Mouse (Mus musculus): ENCODE measurements at regions not wholly inside any gene's neighbourhood (a gene's known extent, or its start where the extent isn't known, plus 50 kb on each side); places are given as distances from the start of the nearest gene placed in this dataset.

DNA sequence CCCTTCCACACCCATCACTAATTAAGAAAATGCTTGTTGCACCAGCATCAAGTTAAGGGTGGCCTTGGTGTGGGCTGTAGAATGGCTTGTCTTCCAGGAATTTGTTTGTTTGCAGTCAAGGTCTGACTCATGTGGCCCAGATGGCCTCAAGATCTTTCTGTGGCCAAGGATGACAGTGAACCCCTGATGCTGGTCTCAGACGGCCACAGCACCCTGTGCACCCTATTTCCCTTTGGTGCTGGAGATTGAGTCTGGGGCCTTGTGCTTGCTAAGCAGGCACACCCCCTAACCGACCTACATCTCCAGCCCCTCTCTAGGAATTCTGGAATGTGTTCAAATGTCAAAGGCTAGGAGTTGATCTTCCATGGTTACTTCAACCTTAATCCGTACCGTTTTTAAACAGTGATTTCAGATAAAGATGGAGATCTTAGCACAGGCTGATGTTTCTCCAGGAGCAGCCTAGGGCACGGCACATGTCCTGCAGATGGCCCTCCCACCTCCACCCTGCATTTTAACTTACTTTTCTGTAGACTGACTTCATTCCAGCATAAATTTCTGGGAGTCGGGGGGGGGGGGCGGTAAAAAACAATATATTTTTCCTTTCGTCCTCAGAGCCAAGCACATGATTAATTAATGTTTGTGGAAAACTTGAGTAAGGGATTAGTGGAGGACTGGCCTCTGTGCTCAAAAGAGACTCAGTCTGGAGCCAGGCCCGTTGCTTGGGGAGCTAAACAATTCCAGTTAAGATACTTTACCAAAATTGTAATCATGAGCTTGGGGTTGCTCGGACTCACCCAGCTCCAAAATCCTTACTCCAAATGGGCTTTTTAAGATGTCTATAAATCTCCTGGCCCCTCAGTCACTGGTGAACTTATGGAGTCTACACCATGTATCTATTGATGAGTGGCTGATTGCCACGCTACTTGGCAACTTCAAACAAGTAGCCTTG is 95.0 kb upstream of the Supt20 start:
- DNase-seq (ENCODE audit: low read depth, low spot score) = no peak

DNA sequence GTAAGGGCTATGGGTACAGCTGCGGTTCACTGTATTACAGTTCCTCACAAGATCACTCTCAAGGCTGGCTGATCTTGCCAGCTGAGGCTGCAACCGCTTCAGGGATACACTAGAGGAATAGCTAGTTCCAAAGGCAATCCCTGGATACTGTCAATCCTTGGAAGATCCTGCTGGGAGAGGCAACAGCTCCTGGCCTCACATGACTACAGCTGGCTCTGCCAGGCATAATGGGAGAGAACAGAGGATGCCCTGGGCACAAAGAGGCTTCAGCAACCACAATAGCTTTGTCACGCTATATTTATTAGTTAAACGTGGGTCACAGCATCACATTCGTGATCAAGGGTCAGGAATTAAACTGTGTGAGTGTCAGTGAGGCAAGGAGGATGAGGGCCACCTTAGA is 94.3 kb upstream of the Supt20 start:
- no peak for DNase-seq (ENCODE audit: low read depth, low spot score)

DNA sequence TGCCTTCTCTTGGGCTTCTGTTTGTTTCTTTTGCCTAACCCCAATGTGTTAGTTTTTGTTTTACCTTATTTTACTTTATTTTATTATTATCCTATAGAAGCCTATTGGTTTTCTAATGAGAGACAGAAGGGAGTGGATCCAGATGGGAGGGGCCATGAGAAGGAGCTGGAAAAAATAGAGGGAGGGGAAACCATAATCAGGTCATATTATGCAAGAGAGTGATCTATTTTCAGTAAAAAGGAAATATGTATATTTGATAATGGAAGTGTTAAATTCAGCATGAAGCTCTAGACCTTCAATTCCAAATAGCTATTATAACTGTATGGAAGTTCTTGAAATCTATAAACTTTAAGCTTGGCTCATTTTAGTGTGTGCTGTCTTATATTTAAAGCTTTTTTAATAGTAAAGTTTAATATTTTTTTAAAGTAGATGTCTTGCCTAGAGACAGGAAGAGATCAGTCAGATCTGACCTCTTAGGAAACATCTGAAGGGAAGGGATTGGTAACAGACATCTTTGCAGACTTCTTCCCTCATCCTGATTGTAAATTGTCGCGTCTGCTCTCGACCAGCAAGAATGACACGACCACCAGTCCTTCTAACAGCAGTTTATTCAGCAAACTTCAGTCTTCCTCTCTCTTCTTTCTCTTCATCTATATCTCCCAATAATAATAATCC is 87.8 kb upstream of the Supt20 start:
- DNase-seq (ENCODE audit: low read depth, low spot score) = no peak

DNA sequence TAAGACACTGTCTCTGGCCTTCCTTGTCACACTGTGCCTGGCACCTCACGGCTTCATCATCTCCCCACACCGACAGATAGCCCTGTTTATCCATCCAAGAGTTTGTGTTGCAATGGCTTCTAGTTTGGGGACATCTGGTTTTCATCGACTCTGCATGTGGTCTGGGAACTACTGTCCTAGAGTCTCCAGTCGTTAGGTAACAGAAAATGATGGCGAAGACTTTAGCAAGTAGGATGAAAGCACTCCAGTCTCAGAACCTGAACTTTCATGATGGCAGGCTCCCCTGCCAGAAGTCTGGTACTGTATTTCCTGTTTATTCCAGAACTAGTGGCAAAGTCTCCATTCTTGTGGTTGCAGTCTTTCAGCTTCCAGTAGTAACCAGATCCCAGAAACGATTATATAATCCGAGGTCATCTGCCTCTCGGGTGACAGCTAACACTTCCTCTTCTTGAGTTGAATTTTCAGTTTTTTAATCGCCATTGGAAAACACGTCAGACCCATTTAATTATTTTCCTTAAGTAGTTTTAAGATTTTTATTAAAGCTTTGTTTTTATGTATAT is 81.1 kb upstream of the Supt20 start:
- DNase-seq (ENCODE audit: low read depth, low spot score) = peak; percentile 31

DNA sequence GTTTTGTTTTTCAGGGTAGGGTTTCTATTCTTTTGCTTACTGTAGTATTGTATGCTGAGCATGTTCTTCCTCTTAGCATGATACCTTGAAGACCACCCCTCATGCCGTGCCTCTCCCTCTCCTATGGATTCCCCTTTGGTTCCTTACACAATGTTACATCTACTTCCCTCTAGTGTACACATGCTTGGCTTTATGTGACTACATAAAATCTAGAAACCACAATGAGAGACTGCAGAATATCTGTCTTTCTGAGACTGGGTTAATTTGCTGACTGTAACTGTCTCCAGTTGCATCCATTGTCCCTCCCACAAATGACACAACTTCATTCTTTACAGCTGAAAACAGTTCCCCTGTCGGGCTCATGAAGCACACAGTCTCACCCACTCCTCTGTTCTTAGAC is 78.8 kb upstream of the Supt20 start:
- no peak for DNase-seq (ENCODE audit: low read depth, low spot score)

DNA sequence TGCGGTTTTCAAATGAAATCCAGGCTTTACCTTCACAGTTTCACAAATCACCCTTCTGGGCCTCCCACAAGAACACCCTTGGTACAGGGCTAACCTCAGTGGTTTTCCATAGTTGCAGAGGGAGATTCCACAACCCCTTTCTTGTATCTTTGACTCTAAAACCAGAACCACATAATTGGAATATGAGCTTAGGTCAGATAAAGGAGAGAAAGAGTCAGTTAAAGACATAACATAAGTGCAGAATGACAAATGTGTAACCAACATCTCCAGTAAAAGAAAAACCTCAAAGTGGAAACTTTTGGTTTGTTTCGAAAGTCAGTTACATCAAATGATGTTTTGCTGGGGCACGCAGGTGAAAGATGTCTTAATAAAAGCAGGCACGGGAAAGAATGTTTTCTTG is 75.3 kb upstream of the Supt20 start:
- no peak for DNase-seq (ENCODE audit: low read depth, low spot score)

DNA sequence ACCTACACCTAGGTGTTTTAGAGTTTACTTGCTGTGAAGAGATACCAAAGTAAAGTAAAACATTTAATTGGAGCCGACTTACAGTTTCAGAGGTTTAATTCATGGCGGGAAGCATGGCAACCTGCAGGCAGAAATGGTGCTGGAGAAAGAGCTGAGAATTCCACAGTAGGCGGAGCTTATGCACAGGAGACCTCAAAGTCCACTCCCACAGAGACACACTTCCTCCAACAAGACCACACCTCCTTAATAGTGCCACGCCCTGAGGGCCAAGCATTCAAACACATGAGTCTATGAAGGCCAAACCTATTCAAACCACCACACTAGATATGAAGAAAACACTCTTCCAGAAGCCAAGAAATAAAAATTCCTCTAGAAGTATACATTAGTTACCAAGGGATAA is 74.3 kb upstream of the Supt20 start:
- no peak for DNase-seq (ENCODE audit: low read depth, low spot score)

DNA sequence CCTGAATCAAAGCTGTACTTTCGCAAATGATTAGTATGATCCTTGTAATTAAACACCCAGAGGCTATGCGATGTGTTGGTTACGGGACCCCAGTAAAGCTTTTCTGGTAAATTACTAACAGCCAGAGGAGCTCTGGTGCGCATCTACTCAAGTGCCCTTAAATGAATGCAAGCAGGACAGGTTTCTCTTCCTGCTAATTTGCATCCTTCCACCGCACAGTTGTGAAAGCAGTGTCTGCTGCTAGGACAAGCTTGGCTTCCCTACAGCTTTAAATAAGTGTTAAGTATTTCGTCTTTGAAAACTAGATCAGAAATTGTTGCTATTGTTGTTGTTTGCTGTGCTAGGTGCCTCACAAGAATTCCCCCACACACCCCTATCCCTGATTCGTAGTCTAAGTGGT is 62.4 kb upstream of the Supt20 start:
- no peak for DNase-seq (ENCODE audit: low read depth, low spot score)

DNA sequence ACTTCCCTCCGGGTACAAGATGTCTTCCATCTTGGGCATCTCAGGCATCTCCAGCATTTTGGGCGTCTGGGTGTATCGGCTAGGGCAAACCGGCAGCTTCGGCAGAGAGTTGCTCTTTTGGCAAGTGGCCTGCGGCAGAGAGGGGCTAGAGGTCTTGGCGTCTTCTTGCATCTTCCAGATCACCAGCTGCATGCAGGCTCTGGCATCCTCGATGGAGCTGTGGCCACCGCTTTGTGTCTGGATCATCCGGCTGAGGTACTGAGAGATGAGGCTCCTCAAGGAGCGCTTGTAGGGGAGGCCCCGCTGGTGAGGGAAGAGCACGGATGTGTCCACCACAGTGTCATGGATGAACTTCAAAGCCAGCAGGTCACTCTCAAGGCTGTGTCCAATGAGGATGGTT is 59.9 kb upstream of the Supt20 start:
- DNase-seq (ENCODE audit: low read depth, low spot score) = no peak

DNA sequence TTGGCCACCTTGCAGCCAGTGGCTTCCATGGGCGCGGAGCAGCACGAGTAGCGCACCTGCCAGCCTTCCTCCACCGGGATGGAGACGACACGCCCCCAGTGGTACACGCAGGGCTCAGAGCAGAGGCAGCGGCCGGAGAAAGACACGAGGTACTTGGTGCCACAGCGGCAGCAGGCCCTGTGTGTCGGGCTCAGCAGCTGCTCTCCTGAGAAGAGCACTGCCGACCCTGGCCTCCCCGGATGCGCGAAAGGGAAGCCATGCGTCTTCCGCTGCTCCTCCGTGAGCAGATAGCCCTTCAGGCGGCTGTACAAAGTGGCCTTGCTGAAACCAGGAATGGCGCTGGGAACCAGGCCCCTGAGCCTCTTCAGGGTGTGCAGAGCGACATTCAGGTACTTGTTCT is 59.2 kb upstream of the Supt20 start:
- DNase-seq (ENCODE audit: low read depth, low spot score) = no peak

DNA sequence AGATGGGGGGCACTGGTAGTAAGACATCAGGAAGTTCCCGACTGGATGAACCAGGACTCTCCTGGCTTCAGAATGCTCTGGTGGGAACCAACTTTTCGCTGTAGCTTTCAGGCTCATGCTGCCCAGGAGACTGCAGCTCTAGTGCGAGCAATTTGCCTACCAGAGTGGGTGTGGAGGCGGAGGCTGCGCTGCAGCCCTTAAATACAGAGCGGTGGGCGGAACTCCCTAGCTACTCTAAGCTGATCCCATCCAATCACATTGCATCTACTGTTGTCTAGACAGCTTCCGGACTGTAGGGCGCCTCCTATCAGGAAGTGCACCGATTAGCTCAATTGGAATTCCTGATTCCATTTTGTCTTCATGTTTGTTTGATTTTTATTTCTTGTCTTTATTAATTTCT is 58.2 kb upstream of the Supt20 start:
- DNase-seq (ENCODE audit: low read depth, low spot score) = no peak
